Mouse (Mus musculus): ENCODE data around the gene Rab30. TPM values are rescaled to one million over a fixed set of nuclear protein-coding genes. Genes with fewer than 3 reads are reported as not detected.

The Rab30 gene
- polyA plus RNA-seq (2014; fragmentation: Illumina TruSeq; extraction: RNeasy Lipid Tissue Mini Kit (QIAGEN cat#74804); ENCODE audit: low read depth, low replicate concordance), result 6.9 TPM

DNA sequence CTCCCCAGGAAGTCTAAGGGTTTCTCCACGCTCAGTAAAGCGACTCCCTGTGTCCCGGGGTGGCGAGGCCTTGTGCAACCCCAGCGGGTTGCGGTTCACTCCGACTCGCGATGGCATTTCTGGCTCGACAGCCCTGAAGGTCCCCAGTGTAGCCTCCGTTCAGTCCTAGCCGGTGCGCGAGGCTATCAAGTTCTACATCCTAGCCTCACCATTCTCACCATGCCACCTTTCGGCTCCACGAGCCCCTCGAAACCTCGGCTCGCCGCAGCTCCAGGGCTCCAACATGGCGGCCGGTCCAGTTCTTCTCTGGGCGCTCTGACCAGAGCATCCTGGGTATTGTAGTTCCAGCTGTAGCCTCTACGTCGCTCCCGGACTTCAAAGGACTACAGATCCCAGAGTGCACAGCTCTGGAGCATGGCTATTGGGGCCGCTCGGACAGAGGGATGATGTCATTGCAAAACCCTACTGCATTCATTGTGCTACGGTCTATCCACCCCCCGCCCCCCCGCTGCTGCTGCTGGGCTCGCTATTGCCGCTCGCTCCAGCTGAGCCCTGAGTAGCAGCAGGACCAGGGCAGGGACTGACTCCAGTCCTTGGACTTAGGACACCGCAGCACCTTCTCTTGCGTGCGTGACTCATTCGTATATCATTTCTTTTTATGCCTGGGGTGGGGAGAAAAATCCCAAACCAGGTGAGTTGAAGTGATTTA, at the start of gene Rab30:
Gene Rab30, plus strand, starts transcription at position 452 of the 709 bp plus-strand sequence.

GRCm38 (mm10) chr7:92874116-92874675, 132.8 kb downstream of the Rab30 start, which contains the start of the genes Ddias and Prcp:
Ddias (minus strand) TSS chr7:92874247.
Prcp (plus strand) TSS chr7:92874470.

Other genes with a start within 250 kb of the Rab30 start
- gene Ccdc90b, start 180.5 kb upstream of the Rab30 start, polyA plus RNA-seq (2014; fragmentation: Illumina TruSeq; extraction: RNeasy Lipid Tissue Mini Kit (QIAGEN cat#74804); ENCODE audit: low read depth, low replicate concordance), result 46.4 TPM
- 0.65 TPM for gene Ankrd42, start 104.5 kb upstream of the Rab30 start, polyA plus RNA-seq (2014; fragmentation: Illumina TruSeq; extraction: RNeasy Lipid Tissue Mini Kit (QIAGEN cat#74804); ENCODE audit: low read depth, low replicate concordance)
- 23.5 TPM for gene Pcf11, start 71.7 kb upstream of the Rab30 start, polyA plus RNA-seq (2014; fragmentation: Illumina TruSeq; extraction: RNeasy Lipid Tissue Mini Kit (QIAGEN cat#74804); ENCODE audit: low read depth, low replicate concordance)
- 0.21 TPM for gene Ddias, start 132.6 kb downstream of the Rab30 start, polyA plus RNA-seq (2014; fragmentation: Illumina TruSeq; extraction: RNeasy Lipid Tissue Mini Kit (QIAGEN cat#74804); ENCODE audit: low read depth, low replicate concordance)
- 7.8 TPM for gene Prcp, start 132.9 kb downstream of the Rab30 start, polyA plus RNA-seq (2014; fragmentation: Illumina TruSeq; extraction: RNeasy Lipid Tissue Mini Kit (QIAGEN cat#74804); ENCODE audit: low read depth, low replicate concordance)

All from heart, adult 10 weeks (tissue).